Mouse (Mus musculus) left cerebral cortex, adult 11 months (tissue): ENCODE data around the gene Pqlc2.

Source experiments
- DNase-seq: peaks from one replicate; pipeline ENCODE4 v3.0.0; 2022; ENCODE audit warnings: low spot score

The Pqlc2 gene

DNA sequence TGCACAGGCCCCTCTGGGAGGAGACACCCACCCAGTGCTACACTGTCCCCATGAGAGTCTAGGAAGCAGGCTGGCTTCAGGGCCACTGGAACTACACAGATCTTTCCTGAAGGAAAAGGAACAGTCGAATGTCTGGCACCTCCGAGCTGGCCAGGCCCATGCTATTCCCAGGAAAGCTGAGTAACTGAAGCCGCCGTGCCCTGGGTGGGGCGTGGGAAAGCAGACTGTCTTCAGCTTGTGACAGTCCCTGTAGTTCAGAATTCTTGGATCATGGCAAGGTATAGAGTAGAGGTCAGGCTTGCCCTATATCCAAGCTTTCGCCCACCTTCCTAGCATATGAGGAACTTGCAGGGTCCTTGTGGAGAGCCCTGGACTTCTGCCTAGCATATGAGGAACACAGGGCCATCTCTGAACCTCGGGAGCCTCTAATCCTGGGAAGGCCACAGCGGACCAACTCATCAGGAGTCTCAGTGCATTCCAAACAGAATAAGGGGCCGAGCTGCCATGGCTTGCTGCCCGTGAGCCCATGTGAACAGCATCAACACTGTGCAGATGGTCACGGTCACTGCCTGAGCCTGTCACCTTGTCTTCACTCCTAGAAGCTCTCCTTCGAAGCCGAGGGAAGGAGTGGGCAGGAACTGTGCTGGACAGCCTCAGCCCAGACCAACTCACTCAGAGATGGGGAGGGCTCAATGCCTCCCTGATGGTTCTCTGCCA, 44.6 kb downstream of the Pqlc2 start:
- no peak for DNase-seq

DNA sequence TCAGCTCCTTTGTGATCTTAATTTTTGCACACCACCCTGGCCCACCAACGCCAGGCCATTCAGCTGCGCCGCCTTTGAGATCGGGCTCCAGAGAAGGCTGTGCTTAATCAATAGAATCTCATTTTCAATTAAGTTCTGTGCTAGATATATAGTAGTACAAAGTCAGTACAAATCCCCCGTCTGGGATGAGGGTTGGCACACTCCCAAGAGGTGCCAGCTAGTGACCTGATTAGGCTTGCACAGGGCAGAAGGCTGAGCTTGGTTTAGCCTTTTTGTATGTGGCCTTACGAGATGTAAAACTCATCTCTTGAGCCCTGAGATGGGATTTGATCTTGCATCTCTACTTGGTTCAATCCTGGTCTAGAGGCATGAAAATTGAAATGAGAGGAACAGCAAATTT, 47.5 kb downstream of the Pqlc2 start:
- no peak for DNase-seq

DNA sequence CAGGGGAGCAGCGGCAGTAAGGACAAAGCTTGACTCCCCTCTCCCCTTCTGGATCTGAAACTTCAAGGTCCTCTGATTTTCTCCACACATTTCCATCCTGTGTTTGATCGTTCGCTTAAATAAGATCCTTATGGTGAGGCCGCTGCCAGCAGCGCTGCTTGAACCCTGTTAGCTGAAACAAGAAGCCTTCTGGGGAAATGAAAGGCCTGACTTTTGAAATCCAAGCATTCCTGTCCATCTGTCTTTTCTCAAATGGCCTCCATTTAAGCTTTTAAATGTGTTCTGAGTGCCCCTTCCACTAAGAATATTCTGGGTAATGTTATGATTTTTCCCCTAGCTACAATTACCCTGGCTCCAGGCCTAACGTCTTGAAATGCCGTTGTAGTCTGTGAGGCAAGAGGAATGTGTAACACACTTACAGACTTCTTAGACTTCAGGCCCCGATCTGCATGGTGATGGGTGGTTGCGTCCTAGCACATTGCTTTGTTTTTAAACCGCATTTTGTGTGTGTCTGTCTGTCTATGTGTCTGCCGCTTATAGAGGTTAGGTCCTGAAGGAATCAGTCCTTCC, 51.1 kb downstream of the Pqlc2 start:
- no peak for DNase-seq

DNA sequence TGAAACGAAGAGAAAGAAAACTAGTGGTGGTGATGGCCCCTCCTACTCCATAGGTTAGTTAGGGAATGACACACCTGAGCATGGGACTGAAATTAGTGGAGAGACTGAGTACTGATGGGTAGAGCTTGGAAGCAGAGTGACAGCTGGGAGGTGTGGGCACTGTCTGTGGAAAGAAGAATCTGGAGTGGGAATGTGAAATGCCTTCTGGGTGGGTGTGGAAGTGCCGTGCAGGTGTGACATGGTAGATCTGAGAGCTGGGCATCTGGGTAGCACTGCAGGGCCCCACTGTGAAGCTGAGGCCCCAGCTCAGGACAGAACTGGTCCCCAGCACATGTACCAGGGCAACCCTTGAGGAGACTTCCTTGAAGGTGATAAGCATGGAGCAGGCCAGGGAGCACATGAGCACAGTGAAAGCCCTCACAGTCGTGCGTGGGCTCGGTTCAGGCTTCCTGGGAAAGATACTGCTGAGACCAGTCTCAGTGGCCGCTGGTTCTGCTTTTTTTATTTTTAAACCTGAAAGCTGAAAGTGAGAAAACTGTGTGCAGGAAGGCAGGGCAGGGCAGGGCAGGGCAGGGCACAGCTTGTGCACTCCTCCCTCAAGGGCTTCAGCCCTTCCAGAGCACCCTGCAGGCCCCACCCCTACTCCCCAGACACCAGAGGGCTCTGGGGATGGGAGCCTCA, 51.7 kb downstream of the Pqlc2 start:
- DNase-seq = peak; percentile 23

DNA sequence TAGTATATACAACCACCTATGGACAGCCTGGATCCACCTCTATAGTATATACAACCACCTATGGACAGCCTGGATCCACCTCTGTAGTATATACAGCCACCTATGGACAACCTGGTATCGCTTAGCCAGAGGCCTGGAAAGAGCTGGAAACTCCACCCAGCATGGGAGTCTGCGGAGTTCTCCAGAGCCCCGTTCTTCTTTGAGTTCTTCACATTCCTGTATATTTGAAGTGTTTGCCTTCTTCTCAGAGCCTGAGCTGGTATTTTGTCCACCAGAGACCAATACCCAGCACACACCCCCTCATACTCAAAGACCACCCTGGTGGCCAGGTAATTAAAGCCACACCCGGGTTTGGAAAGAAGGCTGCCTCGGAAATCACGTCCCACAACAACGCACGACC, 53.8 kb downstream of the Pqlc2 start:
- DNase-seq = no peak

DNA sequence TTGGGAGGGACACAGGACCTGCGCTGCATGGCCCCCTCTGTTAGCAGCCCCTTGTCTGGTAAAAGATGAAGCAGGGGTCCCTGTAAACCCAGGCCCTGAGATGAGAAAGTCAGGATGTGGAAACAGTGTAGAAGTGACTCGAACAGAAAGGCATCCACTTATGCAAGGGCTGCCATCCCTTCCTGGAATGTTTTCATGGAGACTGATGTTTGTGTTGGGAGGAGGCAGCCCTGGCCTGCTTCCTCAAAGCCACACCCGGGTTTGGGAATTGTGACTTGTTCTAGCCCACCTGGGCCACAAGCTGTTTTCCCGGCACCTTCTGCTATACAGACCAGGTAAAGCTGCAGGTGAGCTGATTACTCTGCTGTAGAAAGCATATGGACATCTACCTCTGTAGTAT, 54.4 kb downstream of the Pqlc2 start:
- DNase-seq = no peak

DNA sequence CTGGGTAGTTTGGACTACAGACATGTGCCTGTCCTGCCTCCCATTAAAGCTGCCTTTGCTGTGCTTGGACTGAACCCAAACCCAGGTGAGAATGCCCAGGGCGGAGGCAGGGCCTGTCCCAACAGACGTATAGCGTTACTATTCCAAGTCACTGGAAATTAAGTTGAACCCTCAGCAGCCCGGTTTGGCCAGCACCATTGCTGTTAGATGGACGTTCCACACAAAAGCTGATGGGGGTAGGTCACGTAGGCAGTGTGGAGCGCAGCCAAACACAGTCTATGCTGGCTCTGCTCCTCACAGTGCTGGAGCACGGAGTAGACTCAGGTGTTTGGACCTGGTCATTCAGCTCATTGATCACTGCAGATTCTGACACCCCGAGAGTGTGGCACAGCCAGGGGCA, 57.3 kb downstream of the Pqlc2 start:
- DNase-seq = no peak

DNA sequence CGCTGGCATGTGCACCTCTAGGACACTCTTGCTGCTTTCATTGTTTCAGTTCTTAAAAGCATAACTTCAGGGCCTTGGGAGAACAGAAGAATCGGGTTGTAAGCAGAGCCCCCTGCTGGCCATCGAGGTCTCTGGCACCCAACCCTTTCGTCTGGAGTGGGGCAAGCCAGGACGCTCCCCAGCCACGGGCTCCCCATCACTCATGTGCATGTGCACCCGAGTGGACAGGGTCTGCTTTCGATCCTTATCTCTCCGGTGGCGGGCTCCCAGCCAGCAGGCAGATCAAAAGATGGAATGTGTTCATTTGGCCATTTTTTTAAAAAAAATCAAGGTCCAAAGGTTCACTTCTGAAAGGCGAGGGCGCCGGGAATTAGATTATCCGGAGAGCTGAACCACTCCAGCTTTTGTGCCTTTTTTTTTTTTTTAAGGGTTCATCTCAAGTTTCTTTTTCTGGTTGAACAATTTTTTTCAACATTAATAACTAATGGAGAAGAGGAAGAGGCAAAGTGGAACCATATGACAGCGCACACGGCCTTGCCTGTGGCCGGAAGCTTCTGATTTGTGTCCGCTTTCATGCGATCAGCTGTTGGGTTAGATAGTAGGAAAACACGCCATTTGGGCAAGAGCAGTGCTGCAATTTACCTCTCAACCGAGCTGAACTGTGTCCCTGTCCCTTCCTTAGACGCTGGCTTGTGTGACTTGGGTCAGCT, 58.3 kb downstream of the Pqlc2 start:
- DNase-seq = peak; percentile 68

DNA sequence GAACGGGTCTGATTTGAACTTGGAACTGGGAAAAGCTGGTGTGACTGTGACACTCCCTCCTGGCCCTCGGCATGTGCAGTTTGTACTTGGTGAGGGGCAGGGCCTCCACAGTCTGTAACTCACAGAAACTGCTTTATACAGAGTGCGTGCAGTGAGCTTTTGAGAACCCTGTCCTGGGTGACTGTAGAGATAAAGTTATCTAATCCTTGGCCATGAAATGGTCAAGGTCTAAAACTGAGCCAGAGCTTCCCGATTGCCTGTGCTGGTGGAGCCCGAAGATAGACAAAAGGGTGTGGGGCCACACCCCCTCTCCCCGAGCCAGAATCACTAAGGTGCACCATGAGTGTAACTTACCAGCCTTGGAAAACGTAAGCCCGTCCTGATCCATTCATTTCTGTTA, 59.6 kb downstream of the Pqlc2 start:
- no peak for DNase-seq

DNA sequence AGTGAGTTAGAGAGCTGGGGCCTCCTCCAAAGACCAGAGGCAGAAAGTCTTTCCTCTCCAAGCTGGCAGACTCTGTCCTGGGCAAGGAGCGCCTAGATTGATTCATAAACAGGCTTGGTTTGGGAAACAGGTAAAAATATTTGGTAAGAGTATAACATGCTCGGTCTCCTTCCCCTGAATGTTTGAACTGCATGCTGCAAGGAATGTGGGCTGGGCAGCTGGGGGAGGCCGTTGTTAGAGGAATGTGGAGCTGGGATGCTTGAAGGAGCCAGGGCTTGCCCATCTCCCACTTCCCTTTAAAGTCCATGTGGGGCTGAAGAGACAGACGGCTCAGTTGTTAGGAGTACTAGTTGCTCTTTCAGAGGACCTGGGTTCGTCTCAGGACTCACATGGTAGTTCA, 60.5 kb downstream of the Pqlc2 start:
- DNase-seq = no peak

DNA sequence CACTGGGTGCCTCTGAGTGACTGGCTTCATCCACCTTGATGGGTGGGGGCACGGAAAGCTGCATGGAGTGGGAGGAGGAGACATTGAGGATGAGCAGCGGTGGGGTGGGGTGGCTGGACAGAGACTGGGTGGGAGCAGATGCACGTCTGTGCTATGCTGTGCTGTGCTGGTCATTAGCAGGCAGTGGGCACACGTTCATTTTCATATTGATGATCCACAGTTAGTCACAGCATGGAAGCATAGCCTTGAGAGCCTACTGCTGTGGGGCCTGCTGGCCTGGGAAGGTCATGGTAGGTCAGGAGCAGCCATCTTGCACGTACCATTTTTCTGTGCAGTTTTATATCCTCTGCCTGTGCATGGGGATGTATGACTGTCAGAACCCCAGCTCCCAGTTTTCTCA, 61.8 kb downstream of the Pqlc2 start:
- no peak for DNase-seq

DNA sequence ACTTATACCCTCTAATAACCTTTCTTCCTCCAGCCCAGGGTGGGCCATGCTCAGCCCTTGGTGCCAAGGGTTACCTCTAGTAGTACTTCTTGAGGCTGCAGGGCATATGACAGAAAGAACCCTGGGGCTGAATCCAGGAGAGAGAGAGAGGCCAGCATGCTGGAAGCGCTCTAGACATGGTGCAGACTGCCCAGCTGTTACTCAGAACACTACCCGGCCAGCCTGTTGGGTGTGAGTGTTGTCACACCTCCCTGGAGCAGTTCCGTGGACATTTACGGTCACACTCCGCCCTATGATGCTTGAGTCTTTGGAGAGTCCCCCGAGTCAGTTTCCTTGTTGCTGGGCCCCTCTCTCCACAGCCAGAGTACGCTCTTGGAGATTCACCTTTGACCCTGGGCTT, 62.5 kb downstream of the Pqlc2 start:
- no peak for DNase-seq

DNA sequence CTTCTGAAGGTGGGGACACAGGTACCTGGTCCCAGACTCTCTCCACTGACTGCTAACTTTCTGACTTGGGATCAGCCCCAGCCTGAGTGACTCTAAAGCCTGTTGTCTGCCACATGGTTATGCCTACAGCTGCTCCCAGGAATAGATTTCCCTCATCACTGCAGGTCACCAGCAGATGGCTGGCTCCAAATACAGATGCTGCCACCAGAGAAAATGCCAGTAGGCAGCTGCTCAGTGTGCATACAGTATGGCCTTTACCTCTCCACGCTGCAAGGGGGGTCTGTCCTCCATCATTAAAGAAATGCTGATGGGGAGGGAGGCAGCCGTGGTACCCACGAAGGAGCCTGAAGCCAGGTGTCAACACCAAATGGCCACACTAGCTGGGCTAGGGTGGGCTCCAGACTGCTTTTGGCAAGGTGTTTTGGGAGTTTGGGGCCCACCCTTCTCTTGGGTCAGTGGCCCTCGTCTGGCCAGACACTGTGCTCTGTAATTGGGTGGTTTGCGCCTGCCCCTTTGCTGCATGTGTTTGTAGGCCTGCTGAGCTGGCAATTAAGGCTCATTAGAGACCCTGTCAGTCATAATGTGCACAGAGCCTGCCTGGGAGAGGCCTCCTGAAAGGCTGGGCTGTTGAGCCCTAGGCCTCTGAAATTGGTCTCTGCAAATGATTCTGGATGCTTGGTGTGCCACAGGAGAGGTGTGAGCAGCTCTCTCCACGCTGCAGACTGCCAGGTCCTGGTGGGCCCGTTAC, 64.2 kb downstream of the Pqlc2 start:
- DNase-seq = no peak

DNA sequence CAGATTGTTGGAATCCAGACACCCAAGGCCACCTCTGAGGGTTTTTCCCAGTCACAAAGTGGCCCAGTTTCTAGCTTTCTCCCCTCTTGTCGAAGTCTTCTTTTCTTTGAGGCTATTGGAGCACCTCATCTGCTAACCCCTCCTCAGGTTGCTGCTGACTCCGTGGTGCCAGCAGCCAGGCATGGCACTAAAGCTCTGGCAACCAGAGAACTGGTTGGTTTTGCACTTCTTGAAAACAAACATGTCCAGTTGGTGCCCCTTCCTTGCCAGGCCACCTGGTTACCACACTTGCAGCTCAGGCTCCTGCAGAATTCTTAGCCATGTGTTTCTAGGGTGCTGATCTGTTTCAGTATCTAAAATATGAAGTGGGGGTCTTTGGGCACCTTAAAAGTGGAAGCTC, 65.0 kb downstream of the Pqlc2 start:
- DNase-seq = no peak

DNA sequence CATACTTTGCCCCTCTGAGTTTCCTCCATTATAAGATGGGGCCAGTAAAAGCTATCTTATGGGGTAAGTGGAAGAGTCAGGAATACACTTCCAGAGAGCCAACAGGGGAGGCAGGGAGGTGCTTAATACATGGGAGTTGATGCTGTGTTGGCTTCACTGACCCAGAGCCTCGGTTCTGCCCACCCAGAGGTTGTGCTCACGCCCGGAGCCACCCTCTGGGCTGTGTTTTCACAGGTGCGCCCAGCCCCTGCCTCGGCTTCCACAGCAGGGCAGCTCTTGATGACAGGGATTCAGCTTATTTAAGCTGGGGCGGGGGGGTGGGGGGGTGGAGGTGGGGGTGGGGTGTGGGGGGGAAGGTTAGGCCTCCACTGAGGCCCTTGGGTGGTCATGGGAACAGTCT, 65.7 kb downstream of the Pqlc2 start:
- DNase-seq = no peak

DNA sequence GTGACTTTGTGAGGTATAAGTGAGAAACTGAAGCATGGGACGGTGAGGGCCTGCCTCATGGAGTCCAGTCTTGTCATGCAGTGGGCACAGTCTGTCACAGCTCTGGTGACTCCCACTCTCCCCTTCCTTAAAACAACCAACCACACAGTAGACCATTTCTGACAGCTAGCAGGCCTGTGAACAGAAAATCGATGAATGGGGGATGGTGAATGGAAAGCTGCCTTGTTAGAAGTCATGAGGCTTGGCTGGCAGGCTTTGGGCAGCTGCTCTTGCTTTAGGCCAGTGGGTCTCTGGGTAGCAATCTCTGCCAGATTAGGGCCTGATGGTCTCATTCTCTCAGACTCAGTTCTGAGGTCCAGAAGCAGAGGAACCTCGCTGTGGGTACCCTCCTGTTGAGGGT, 66.3 kb downstream of the Pqlc2 start:
- DNase-seq = no peak
